Mouse (Mus musculus) bone marrow, adult 2 months (tissue): Measurements from ENCODE around the gene Mrpl22. TPM values are rescaled to one million over a fixed set of nuclear protein-coding genes. Genes with fewer than 3 reads are reported as not detected.
A peak's percentile ranks its signal among the peaks of the same experiment; 100 is the strongest.

Experiments
- H3K27ac ChIP-seq: fragments of 200-500 bp; 2 replicates; pipeline ENCODE4 v1.5.1; 2012; ENCODE audit warnings: low read depth, mild to moderate bottlenecking, control low read depth, inconsistent platforms, low read length; ENCODE audit not compliant: control insufficient read depth, poor library complexity, insufficient read depth
- H3K4me1 ChIP-seq: fragments of 200-500 bp; 2 replicates; pipeline ENCODE4 v1.6.1; 2011; ENCODE audit warnings: low read length; ENCODE audit not compliant: control insufficient read depth, insufficient read depth
- H3K4me3 ChIP-seq: fragments of 200-500 bp; replicated peaks from 2 replicates; pipeline ENCODE3; 2011; ENCODE audit warnings: mild to moderate bottlenecking, low read depth, low read length, control low read depth; ENCODE audit not compliant: control insufficient read depth
- CTCF ChIP-seq: fragments of 200-500 bp; IDR thresholded peaks from 2 replicates; pipeline ENCODE4 v1.5.1; 2011; ENCODE audit warnings: low read length, control low read depth; ENCODE audit not compliant: control insufficient read depth, insufficient read depth
- POLR2A ChIP-seq: fragments of 200-500 bp; IDR thresholded peaks from 2 replicates; pipeline ENCODE4 v1.6.1; 2011; ENCODE audit warnings: low read depth, mild to moderate bottlenecking, control low read depth, low read length, borderline replicate concordance; ENCODE audit not compliant: control insufficient read depth
- WGBS: fragments of 180-500 bp; shearing (Covaris S2); methylation state at CpG from one replicate; pipeline ENCODE4 v1.1.7; 2018; 5-methylcytosine and 5-hydroxymethylcytosine counted together
- polyA plus RNA-seq: library from polyadenylated mRNA; stranded (reverse); fragments of >200 nt; gene quantifications from 2 replicates; pipeline ENCODE4 v1.2.4, GENCODE M21; 2011; ENCODE audit warnings: low replicate concordance; ENCODE audit not compliant: missing spikeins, insufficient read depth, insufficient read length

Mrpl22 gene
- polyA plus RNA-seq, 1 experiment: 28.3 TPM

GRCm38 (mm10) chr11:58135296-58135695 is 36.2 kb upstream of the Mrpl22 start:
- TF ChIP-seq CTCF (no peak), POLR2A (no peak)
- peak overlapping the region; percentile 63; the same call in 1 of the 2 replicates for H3K27ac ChIP-seq
- H3K4me1 ChIP-seq: no peaks in the 10 kb centered on the region; the same call in 1 of the 2 replicates
- H3K4me3 ChIP-seq: no peak overlapping the region

GRCm38 (mm10) chr11:58136677-58137076 is 34.8 kb upstream of the Mrpl22 start:
- Histone ChIP-seq H3K4me1 (no peaks in the 10 kb centered on the region; the same call in 1 of the 2 replicates), H3K4me3 (no peak overlapping the region), H3K27ac (no peak overlapping the region)
- WGBS: 79% methylated on average over 6 of the region's 6 CpGs
- TF ChIP-seq CTCF (no peak), POLR2A (no peak)

DNA sequence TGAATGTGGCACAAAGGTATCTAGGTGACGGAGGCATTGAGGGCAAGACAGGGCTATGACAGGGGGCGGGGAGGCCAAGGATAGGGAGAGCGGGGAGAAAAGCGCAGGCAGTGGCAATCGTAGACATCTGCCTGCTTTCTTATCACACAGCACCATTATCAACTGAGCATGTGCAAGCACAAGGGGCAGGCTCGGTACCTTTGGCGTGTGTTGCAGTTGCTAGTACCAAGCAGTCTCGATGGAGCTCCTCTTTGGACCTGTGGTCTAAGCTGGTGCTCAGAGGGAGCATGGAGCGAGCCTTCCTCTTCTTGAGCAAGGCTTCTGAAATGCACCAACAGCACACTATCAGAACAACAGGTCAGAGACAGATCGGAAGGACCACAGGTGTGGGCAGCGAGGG is 32.6 kb upstream of the Mrpl22 start:
- TF ChIP-seq POLR2A (no peak), CTCF (no peak)
- 83% methylated on average over 11 of the region's 11 CpGs for WGBS
- Histone ChIP-seq H3K4me1 (peaks cover 1% of the 10 kb centered on the region), H3K27ac (no peak overlapping the region), H3K4me3 (no peak overlapping the region)

GRCm38 (mm10) chr11:58139466-58139865 is 32.0 kb upstream of the Mrpl22 start:
- H3K4me1 ChIP-seq: peaks cover 2% of the 10 kb centered on the region
- TF ChIP-seq CTCF: no peak
- no peak overlapping the region for H3K27ac ChIP-seq
- WGBS: 55% methylated on average over 3 of the region's 3 CpGs
- H3K4me3 ChIP-seq: no peak overlapping the region

DNA sequence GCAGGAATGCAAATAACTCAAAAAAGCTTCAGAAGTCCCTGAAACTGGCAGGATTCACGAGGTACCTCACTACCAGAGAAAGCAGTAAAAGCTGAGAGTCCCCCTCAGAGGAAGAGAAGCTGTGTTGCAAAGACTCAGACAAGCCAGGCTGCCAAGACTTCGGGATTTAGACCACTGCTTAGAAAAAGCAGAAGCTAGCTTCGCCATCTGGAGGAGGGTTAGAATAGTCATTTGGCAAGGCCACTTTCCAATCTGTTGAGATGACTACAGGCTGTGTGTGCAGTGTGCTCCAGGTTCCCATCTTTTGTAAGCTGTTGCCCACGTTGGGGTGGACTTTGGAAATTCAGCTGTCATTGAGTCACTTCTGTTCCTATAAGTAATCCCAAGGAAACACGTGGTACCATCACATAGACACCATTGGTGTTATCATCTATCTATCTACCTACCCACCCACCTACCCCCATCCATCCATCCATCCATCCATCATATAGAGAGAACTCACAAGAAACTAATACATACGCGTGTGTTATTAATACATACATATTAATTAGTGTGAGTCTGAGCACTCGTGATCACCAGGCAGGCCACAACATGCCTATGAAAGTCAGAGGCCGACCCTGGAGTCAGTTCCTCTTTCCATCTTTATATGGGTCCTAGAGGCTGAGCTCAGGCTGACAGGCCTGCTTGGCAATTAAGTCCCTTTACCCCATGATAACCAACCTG is 27.6 kb upstream of the Mrpl22 start:
- H3K4me3 ChIP-seq: no peak overlapping the region
- no peak for TF ChIP-seq POLR2A
- no peak for TF ChIP-seq CTCF
- peaks cover 2% of the 10 kb centered on the region for H3K4me1 ChIP-seq
- 45% methylated on average over 9 of the region's 9 CpGs for WGBS
- no peak overlapping the region for H3K27ac ChIP-seq

- Histone ChIP-seq H3K4me3 (no peak overlapping the region), H3K4me1 (peaks cover 2% of the 10 kb centered on the region), H3K27ac (no peak overlapping the region)
- TF ChIP-seq CTCF: no peak
- TF ChIP-seq POLR2A: no peak
- WGBS: 60% methylated on average over 5 of the region's 5 CpGs
These were observed 25.2 kb upstream of the Mrpl22 start for GRCm38 (mm10) chr11:58146241-58146640.

GRCm38 (mm10) chr11:58155458-58155857 is 16.0 kb upstream of the Mrpl22 start:
- H3K4me1 ChIP-seq: no peaks in the 10 kb centered on the region
- no peak overlapping the region for H3K4me3 ChIP-seq
- H3K27ac ChIP-seq: no peak overlapping the region
- TF ChIP-seq POLR2A (no peak), CTCF (no peak)
- WGBS: 92% methylated on average over 9 of the region's 9 CpGs

GRCm38 (mm10) chr11:58156871-58157270 is 14.6 kb upstream of the Mrpl22 start:
- Histone ChIP-seq H3K27ac (no peak overlapping the region), H3K4me3 (no peak overlapping the region), H3K4me1 (no peaks in the 10 kb centered on the region)
- WGBS: 59% methylated on average over 3 of the region's 3 CpGs
- TF ChIP-seq CTCF (no peak), POLR2A (no peak)

DNA sequence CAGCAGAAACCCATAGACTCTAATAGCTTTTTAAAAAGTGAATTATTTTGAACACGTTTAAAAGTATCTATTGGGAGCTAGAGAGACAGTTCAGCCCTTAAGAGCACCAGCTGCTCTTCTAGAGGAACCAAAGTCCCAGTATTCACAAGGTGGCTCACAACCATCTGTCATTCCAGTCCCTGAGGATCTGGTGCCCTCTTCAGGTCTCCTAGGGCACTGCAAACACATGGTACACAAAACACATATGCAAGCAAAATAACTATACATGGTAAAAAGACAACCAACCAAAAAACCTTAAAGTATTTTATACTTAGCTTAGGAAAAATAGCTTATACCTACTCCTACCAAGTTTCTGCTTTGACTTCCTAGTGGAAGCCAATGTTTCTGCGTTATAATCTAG is 6.4 kb upstream of the Mrpl22 start:
- WGBS: 93% methylated on average over 2 of the region's 2 CpGs
- Histone ChIP-seq H3K4me1 (no peaks in the 10 kb centered on the region), H3K4me3 (no peak overlapping the region), H3K27ac (no peak overlapping the region)
- TF ChIP-seq CTCF (peak; percentile 38; the same call in 1 of the 2 replicates), POLR2A (no peak)
